Mouse (Mus musculus): Measurements from ENCODE around the gene Fntb. TPM values are rescaled to one million over a fixed set of nuclear protein-coding genes. Genes with fewer than 3 reads are reported as not detected.

The Fntb gene
- polyA plus RNA-seq, 2 experiments from 2014 or later = 16.5 to 22.9 TPM

DNA sequence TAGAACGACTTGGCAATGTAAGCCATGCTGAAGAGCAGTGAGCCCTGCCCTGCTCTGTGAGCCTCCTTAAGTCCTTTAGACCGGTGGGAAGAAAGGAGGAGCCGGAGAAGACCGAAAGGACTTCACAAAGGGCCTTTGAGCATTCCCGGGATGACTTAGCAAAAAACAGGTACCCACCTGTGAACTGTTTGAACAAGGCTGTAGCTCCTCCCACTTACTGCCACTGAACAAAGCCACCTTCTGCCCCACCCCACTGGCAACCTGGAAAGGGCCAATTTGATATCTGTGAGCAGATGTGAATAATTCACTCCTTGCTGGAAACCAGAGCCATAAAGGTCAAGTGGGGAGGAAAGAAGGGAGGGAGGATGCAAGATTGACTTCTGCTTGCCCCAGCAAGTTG is 30.0 kb downstream of the Fntb start, which contains the start of gene Gpx2:
Gpx2 (minus strand) TSS at position 205 of the 400 bp plus-strand sequence.
- no peak for ATAC-seq

DNA sequence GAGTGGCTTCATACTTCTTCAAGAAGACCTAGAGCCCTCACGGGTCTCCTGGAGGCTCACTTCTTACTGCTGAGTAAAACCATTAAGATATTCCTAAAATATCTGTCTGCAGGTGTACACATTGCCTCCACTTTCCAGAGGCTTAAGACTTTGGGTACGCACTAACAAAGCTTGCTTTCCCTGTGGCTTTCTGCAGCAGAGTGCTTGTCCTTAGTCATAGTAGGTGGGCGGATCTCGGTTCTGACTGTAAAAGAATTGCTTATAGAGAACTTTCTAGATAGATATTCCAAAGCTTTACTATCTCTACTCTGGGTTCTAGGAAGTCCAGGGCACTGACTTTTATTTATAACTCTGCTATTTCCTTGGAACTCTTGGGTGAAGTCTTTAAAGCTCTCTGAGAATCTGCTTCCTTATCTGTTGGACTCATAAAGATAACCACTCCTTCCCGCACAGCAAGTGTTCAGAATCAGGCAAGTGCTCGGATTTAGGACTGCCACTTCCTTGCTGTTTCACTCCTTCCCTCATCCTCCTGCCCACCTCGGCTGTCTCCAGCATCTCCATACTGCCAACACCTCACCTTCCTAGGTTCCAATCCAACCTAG is 31.6 kb downstream of the Fntb start:
- ATAC-seq = no peak

DNA sequence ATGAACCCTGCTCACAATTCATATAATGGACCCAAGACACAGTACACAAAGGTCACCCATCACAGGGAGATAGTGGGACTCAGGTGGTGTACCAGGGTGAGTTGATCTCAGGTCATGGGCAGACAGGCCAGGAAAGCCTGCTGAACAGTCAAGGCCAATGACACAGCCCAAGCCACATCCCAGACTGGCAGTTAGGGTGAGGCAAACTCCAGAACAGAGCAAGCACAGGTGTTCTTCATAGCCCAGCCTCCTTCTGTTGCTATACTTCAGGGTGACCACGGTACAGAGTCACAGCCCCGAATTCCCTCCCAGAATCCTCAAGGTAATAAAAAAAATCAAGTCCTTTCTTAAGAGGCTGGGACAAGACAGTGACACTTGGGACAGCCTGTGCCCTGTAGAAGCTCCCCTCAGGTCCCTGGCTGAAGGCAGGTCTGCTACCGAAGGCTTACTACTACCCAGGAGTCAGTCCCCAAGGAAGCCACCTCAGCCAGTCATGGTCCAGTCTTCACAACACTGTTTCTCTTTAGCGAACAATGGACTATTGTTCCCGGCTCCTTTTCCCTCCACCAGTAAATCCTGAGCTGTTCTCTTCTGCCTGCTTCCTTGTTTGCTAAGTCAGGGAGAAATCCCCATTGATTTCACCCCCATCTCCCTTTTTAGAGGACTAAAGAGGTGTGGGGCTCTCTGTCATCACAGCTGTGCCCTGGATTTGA is 32.8 kb downstream of the Fntb start:
- no peak for ATAC-seq

DNA sequence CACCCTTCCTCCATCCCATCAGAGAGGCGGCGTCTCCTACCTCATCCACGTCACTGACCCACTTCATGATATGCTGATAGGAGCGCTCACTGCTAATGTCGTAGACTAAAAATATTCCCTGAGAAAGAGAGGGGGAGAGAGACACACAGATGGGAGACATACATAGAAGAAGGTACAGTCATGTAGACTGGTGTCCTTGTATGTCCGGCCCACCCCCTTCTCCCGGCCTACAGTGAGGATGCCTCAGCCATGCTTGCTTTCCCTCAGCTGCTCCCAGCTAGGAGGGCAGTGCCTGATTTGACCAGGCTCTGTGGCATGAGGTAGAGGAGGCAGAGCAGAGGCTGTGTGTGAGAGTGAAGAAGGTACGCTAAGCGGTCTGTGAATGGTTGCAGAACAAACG is 37.6 kb downstream of the Fntb start:
- ATAC-seq = no peak

DNA sequence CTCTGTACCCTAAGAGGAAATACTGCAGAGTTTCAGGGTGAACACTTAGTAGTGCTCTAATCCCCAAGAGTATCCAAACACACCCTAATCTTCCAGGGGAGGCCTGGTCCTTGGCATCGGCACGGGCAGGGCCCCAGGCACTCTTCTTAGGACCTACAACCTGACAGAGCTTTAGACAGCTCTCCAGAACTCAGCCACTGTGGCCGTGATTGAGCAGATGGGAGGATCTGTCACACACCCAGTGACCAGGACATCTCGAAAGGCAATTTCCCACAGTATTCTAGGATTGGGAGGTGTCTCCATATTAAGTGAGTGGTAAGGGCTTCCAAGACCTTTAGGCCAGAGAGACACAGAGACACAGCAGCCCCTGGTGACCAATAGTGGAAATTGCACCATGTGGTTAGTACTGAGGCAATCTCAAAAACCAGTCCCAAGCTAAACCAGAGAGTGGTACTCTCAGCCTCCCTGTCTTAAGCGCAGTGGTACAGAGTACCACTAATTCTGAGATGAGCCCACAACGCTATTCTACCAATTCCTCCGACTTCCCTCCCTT is 38.4 kb downstream of the Fntb start:
- ATAC-seq = peak; percentile 78

DNA sequence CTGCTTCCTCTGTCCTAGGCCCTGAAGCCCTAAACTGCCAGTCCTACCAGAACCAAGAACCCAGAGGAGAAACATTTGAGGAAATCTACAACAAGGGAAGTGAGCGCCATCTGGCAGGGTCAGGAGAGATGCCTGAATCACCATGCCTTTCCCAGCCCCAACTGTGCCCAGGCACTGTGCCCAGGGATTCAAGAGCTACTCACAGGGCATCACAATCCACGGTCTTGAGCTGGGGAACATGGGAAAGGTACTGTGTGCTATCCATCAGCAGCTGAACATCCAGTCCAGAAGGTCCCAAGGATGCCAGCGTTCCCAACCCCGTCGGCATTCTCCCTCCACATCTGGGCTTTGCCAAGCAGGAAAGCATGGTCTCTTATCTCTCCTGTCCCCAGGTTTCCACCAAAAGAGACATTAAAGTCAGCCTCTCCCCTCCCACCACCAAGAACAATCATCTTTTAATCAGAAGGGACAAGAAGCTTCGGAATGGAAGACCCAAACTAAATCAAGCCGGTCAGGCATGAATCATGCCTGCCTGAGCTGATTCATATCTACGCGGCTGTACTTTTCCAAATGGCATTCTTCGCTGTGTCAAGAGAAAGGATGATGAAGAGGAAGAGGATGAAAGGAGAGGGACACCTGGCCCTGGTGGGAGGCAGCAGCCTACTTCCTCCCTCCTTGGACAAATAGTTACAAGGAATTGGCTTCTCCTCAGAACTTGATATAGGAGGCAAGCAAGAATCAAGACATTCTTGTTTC is 39.8 kb downstream of the Fntb start:
- ATAC-seq = no peak

DNA sequence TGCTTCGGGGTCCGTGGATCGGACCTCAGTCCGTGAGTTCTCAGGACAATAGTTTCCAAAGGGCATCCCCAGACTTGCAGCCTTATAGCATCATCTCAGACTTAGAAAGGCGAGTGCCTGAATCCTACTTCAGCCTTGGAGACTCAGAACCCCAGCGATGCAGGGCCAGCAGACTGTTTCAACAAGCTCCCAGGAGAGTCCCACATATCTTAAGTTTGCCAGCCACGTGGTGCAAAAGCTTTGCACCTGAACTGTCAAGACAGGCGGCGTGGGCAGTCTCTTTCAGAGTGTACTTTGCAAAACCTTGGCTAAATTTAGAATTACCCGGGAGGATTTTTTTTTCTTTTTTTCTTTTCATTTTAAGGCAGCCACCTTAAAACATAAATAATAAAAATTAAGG is 42.4 kb downstream of the Fntb start:
- ATAC-seq = no peak

DNA sequence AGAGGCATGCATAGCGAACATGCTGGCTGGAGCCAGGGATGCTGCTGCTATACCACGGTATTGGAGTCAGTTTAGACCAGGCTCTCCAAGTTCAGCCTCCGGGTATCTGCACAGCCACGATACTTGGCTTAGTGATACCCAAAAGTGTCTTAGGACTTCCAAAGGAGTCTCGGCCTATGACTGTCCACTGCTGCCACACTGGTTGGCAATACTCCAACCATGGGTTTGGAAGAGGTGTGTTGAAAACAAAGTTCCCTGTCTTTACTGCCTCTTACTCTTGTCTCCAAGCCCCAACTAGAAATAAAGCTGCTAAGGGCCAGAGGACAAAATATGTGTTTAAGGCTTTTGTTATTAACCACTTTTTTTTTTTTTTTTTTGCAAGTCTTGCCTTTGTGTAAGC is 45.1 kb downstream of the Fntb start:
- ATAC-seq = no peak

DNA sequence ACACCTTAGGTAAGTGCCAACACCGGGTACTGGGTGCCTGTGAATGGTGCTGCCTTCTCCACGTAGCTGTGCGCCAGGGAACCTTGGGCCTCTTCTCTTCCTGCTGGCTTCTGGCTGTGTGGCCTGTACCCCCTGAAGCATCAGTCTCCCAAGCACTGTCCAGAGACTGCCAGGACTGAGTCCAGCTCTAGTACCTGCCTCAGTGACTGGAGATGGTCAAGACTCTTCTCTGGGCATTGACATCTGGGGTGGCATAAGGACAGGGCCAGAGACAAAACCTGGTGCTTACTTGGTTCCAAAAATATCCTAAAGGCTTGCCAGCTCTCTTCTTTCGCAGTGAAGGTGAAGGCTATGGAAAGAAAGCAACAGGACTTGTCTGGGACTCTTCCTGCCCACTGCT is 45.6 kb downstream of the Fntb start:
- no peak for ATAC-seq

DNA sequence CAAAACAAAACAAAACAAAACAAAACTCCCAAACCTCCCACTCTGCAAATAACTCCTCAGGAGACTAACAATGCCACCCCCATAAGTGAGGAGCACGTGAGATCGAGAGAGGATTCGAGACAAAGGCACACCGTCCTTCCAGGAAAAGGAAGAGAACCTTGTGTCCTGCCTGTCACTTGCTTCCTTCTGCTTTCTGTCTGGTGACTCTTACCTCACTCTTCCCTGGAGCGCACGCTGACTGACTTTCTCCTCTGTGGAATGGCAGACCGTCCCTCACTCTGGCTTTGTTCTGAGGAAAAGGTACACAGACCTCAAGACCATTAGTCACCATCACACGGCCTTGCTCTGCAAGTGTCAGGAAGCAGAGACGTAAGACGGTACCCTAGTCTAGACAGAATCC is 48.2 kb downstream of the Fntb start:
- no peak for ATAC-seq

DNA sequence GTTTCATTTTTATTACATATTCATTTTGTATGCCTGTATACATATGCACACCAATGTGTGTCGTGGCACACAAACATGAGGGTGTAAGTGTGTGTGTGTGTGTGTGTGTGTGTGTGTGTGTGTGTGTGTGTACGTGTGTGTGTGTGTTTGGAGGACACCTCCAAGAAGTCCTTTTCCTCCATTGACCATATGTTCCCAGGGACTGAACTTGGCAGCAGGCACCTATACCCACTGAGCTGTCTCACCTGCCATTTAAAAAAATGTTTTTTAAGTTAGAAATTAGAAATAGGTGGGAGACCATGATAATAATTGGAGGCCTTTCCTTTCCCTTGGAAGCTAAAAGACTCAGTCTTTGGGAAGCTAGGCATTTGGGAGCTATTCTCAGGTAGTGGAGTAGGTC is 48.7 kb downstream of the Fntb start:
- no peak for ATAC-seq

DNA sequence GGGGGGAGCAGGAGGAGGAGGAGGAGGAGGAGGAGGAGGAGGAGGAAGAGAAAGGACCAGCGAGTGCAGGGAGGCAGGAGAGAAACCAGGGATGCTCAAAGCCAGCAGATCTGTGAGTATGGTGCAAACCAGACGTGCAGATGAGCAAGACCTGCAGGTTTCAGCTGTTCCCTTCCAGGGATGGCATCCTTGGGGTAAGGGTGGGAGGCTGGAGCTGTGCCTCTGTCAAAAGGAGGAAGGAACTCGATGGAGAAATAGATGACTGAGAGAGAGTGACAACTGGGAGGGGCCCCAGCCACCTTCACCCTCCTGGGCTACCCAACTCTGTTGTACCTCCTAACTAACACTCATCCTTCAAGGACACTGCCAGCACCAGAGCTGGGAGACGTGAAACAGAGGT is 51.3 kb downstream of the Fntb start:
- no peak for ATAC-seq

DNA sequence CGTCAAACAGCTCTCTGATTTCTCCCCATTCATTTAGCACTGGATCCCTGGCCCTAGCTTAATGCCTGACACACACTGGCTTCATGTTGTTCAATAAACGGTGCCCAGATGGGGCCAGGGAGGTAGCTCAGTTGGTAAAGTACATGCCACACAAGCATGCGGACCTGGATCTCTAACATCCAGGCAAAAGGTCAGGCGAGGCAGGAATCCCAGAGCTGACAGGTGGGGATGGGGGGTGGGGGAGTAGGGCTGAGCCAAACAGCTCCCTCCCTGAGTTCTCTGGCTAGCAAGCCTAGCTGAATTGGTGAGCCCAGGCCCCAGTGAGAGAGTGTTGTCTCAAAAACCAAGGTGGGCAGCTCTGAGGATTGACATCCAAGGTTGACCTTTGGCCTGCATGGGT is 51.8 kb downstream of the Fntb start:
- ATAC-seq = no peak

DNA sequence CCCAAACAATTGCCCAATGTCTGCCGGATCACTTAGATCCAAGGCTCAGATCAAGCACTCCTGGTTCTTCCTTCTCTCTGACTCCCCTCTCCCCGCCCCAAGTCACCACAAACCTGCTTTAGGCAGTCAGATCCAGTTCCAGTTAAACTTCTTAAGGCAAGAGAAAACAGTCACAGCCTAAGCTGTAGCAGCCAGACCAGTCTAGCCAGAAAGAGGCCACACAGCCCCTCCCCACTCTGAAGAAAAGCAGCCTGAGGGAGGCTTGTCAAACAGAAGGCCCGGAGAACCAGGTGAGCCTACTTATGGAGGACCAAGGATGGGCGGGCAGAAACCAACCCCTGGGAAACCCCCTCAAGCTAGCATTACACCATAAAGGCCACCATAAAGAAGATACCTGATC is 52.7 kb downstream of the Fntb start:
- ATAC-seq = no peak

DNA sequence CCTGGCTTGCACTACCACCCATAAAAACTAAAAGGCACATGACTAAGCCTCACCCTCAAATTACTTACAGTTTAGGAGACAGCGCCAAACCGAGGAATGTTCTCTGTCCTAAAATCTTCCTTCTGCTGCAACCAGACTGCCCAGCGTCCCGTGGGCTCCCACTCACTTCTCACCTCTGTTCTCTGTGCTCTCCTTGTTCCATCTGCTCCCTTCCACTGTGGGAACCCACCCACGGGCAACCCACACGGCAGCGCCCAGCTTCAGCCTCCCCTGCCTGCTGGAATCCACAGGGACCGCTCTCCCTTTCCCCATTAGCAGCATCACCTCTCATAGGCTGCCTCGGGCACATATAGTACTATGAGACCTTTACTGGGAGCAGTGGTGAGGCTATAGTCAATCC is 53.5 kb downstream of the Fntb start:
- no peak for ATAC-seq

DNA sequence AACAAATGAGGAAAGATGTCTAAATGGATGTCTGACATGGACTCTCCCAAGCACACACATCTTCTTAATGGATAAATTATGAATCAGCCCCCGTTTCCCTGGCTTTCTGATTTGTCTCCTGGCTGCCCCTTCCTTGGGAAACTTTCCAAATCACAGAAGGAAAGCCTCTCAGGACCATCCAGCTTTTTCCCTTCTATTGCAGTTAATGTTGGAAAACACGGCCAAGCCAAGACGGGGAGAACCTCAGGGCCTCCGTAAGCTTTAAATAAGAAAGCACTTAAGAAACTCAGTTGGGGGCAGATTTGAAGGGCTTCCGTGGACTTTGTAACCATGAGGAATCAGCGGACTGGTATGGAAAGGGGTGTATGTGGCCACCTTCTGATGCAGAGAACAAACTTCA is 54.4 kb downstream of the Fntb start:
- no peak for ATAC-seq

DNA sequence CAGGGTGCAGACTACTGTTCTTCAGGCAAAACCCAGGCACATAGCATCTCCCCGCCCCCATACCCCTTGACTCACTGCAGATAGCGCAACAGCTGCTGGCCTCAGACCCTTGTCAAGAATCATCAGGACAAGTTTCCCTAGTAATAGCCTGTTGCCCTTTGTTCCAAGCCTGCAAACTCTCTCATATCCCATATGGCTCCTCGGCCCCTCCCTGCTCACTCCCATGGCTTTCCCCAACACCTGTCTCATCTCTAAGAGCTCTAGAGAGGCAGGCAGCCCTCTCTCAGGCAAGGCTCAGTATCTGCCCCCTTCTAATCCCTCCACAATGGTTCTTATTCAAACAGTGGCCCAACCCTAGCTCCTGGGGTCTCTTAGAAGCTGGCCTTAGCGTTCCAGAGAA is 55.2 kb downstream of the Fntb start:
- no peak for ATAC-seq

DNA sequence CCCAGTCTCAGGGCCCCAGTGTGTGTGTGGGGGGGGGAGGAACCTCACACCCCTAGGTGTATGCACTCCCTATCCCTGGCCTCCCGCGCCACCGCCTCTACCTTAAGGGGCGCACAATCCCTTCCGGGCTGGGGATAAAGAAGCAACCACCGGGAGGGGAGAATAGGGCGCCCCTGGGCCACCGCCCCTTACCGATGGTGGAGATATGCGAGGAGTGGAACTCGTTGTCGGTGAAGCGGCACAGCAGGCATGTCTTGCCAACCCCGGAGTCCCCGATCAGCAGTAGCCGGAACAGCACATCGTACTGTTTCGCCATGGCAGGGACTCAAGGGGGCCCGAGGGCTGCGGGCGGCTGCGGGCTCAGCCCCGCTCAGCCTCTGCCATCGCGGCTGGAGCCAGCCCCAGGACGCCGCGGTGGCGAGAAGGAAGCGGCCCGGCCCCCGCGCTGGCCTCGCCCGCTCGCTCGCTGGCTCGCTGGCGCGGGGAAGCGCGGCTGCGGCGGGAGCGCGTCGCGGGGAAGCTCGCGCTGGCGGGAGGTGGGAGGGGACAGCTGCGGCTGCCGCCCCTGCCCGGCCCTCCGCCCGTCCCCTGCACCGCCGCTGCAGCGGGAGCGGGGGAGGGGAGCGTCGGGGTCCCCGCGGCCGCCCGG is 56.7 kb downstream of the Fntb start:
- ATAC-seq = peak; percentile 19

DNA sequence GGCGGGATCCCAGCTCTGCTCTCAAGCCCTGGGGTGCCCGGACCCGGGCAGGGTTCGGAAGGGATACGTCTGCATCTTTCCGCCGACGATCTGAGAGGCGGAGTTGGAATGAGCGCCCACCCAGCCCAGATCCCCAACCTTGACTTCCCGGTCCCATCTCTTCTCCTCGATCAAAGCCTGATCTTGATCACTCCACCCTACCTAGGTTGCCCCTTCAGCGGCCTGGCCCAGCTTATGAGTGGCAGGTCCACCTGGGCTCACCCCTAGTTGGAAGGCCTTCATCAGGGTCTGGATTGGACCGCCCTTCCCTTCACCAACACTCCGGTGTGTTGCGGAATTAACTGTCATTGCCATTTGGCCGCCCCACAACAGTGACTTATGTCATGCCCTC is 57.3 kb downstream of the Fntb start, which contains the start of gene Rab15:
Rab15 (minus strand) TSS at position 258 of the 391 bp plus-strand sequence.
- ATAC-seq = no peak

DNA sequence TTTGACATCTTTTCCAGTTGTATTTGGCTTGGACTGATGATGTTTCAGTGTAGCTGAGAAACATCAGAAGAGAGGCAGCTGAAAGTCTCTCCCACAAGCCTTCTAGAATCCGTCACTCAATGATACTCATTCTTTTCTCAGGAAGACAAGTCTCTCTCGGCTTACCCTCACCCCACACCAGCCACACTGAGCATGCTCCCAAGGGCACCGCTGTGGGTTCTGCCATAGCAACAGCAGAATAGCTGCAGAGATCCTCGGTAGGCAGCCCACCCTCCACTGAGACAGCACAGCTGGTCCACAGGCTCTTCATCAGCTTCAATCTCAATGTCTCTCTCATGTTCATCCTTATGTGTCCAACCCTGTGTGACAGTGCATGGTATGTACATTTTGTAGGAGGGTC is 59.9 kb downstream of the Fntb start:
- no peak for ATAC-seq

DNA sequence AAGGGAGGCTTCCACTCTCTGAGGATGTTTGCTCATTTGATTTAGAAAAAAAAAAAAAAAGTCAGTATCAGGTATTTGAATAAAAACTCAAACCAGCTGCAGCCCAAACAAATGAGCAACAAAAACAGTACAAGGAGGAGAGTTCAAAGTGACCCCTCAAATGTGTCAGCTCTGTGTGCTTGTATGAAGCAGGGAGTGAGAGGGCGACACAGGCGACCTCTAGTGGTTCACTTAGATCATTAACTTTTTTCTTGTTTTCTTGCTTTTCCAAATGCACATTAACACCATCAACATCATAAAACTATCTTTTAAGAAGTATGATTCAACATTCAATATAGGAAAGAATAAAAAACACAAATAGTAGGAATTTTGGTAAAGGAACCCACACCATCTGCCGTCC is 67.3 kb downstream of the Fntb start:
- ATAC-seq = no peak

DNA sequence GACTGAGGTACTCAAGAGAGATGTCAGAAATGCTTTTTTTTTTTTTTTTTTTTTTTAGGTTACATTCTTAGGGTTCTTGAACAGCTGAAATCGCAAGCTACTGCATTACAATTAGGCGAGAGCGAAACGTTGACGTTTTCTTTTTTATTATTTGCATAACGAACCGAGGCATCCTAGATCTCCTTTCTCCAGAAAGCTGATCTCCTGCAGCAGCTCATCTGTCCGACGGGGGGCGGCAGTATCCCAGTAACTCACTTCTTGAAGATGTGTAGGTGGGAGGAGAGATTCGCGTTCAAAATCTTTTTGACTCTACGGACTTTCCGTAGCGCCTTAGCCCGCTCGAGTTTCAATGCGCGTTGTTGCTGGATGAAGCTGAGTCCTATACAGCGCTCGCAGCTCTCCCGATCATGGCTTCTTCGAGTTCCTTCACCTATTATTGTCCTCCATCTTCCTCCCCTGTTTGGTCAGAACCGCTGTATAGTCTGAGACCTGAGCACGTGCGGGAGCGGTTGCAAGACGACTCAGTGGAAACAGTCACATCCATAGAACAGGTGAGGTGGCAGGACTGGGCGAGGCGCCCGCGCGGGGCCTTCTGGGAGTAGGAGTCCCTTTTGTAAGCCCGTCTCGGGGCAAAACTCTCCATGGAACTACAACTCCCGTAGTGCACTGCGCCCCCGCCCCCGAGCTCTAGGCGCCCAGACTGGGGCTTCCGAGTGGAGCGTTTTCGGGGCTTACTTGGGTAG is 71.9 kb downstream of the Fntb start:
- ATAC-seq = peak; percentile 95

Data from activated CD4-positive, CD25-positive, alpha-beta regulatory T cell, adult 4 months (primary cell).